Mouse (Mus musculus): Measurements from ENCODE around the gene Tacr2. TPM values are rescaled to one million over a fixed set of nuclear protein-coding genes. Genes with fewer than 3 reads are reported as not detected.
A peak's percentile ranks its signal among the peaks of the same experiment; 100 is the strongest.

The Tacr2 gene
- polyA plus RNA-seq, 1 experiment from 2014 or later, result not detected

DNA sequence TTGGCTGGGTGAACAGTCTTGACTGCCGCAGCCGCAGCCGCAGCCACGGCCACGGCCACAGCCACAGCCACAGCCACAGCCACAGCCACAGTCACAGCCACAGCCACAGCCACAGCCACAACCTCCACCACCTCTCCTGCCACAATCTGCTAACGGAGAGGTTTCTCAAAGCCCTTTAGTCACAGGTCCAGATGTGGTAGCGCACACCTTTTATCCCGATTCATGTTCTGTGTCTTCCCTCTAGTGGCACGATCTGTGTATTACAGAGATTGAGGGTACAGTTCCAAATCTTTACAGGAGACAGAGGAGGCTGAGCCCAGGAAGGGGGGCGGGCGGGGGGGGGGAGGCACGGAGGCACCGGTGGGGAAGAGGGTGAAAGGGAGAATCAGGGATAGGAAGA lies 9.3 kb upstream of the Tacr2 start:
- 59% methylated on average over 11 of the region's 13 CpGs for WGBS
- Histone ChIP-seq H3K9ac (replicated peaks) (no peak overlapping the region), H3K4me2 (replicated peaks) (no peak overlapping the region), H3K36me3 (no peaks in the 10 kb centered on the region), H3K4me1 (replicated peaks) (no peaks in the 10 kb centered on the region; the same call in 1 of the 2 replicates), H3K4me3 (replicated peaks) (no peak overlapping the region), H3K9me3 (no peaks in the 10 kb centered on the region), H3K27ac (no peak overlapping the region), H3K27me3 (no peaks in the 10 kb centered on the region)
- ATAC-seq, result no peak

DNA sequence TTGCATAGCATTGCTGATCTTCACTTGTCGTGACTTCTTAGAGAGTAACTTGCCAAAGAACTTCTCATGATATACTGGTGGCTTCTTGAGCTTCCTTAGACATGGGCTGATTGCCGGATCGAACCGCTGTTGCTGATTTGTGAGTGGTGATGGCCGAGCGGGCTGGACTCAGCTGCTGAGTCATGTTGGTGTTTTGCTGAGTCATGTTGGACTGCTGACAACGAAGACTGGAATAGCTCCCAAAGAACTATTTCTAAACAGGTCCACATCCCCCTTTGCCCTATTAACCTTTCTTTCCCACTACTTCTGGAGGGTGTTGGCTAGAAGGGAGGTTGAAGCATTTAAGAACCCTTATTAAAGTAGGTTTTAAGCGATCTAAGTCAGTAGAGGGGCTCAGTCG lies 8.2 kb upstream of the Tacr2 start:
- Histone ChIP-seq H3K27me3 (no peaks in the 10 kb centered on the region), H3K9me3 (no peaks in the 10 kb centered on the region), H3K36me3 (no peaks in the 10 kb centered on the region), H3K27ac (no peak overlapping the region), H3K9ac (replicated peaks) (no peak overlapping the region), H3K4me3 (replicated peaks) (no peak overlapping the region), H3K4me1 (replicated peaks) (no peaks in the 10 kb centered on the region; the same call in 1 of the 2 replicates), H3K4me2 (replicated peaks) (no peak overlapping the region)
- 94% methylated on average over 9 of the region's 9 CpGs for WGBS
- ATAC-seq, result no peak

DNA sequence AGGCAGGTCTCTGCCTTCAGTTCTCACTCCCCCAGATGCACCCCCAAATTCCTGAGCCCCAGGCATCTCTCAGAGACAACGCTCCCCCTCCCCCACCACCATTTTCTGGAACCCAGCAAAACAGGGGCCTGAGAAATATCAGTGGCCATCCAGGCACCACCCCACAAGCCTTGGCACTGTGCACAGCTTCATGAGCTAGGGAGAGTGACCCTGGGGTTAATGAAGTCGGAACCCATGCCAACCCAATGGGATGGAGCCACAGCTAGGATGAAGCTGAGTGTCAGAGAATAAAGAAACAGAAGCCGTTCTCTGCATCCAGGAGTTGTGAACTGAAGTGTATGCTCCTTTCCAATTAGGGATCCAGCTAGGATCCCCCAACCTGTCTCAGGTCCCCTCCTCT lies 5.1 kb upstream of the Tacr2 start:
- Histone ChIP-seq H3K27ac (no peak overlapping the region), H3K36me3 (no peaks in the 10 kb centered on the region), H3K4me3 (replicated peaks) (no peak overlapping the region), H3K9ac (replicated peaks) (no peak overlapping the region), H3K27me3 (no peaks in the 10 kb centered on the region), H3K4me1 (replicated peaks) (no peaks in the 10 kb centered on the region; the same call in 1 of the 2 replicates), H3K9me3 (no peaks in the 10 kb centered on the region), H3K4me2 (replicated peaks) (no peak overlapping the region)
- ATAC-seq, result no peak
- 69% methylated on average over 3 of the region's 3 CpGs for WGBS

DNA sequence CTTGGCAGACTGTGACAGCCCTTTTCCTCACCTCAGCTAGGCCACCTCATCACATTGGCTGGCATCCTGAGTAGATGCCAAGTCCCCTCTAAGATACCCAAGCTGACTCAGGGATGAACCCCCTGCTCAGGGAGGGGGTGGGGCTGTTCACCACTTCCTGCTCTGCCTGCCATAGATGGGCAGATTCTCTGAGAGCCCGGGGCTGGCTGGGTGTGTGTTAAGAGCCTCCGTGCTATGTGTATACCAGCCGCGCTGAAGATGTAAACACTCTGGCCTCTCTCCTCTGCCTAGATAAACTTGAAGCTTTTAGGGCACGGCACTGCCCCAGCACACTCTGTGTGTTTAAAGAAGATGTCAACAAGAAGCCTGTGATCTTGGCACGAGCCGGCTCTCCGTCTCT lies 4.4 kb upstream of the Tacr2 start:
- H3K36me3 ChIP-seq, result no peaks in the 10 kb centered on the region
- no peaks in the 10 kb centered on the region for H3K9me3 ChIP-seq
- H3K9ac ChIP-seq (replicated peaks), result no peak overlapping the region
- no peak for ATAC-seq
- H3K27me3 ChIP-seq, result no peaks in the 10 kb centered on the region
- no peaks in the 10 kb centered on the region; the same call in 1 of the 2 replicates for H3K4me1 ChIP-seq (replicated peaks)
- H3K4me3 ChIP-seq (replicated peaks), result no peak overlapping the region
- H3K27ac ChIP-seq, result no peak overlapping the region
- WGBS, result 62% methylated on average over 8 of the region's 8 CpGs
- H3K4me2 ChIP-seq (replicated peaks), result no peak overlapping the region

DNA sequence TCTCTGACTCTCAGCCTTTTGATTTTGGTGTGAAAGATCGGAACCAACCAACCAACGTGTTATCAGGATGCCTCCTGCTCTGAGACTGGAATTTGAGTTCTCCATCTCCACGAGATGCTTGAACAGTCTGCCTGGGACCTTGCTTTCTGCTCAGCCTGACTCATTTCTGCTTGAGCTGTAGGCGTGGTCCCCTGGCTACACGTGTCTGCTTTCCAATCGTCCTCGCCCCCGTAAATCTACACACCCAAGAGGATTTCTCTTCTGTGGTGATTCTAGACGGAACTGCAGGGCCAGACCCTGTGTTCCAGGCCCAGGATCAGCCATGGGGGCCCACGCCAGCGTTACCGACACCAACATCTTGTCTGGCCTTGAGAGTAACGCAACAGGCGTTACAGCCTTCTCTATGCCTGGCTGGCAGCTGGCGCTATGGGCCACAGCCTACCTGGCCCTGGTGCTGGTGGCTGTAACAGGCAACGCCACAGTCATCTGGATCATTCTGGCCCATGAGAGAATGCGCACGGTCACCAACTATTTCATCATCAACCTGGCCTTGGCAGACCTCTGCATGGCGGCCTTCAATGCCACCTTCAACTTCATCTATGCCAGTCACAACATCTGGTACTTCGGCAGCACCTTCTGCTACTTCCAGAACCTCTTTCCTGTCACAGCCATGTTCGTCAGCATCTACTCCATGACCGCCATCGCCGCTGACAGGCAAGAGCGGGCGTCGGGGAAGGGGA lies 428 bp downstream of the Tacr2 start:
- WGBS, result 90% methylated on average over 27 of the region's 27 CpGs
- no peak for ATAC-seq

DNA sequence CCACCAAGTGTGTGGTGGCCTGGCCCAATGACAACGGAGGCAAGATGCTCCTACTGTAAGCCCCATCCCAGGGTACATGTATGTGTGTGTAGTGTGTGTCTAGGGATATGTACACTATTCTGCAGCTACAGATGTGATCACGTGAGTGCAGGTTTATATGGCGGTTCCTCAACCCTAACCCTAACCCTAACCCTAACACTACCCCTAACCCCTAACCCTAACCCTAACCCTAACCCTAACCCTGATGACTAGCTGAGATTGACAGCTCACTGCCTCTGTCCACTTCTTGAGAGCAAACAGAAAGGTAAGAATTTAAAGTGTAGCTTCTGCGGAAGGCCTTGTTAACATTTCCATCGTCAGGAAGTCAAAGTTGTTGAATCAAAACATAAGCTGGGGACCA lies 6.1 kb downstream of the Tacr2 start:
- WGBS, result 91% methylated on average over 5 of the region's 5 CpGs

More for the DNA sequence above, 428 bp downstream of the Tacr2 start:
- Histone ChIP-seq H3K4me2 (replicated peaks) (no peak overlapping the region), H3K36me3 (no peaks in the 10 kb centered on the region), H3K9me3 (no peaks in the 10 kb centered on the region), H3K9ac (replicated peaks) (no peak overlapping the region), H3K27me3 (no peaks in the 10 kb centered on the region), H3K4me3 (replicated peaks) (no peak overlapping the region), H3K27ac (no peak overlapping the region), H3K4me1 (replicated peaks) (no peaks in the 10 kb centered on the region)

DNA sequence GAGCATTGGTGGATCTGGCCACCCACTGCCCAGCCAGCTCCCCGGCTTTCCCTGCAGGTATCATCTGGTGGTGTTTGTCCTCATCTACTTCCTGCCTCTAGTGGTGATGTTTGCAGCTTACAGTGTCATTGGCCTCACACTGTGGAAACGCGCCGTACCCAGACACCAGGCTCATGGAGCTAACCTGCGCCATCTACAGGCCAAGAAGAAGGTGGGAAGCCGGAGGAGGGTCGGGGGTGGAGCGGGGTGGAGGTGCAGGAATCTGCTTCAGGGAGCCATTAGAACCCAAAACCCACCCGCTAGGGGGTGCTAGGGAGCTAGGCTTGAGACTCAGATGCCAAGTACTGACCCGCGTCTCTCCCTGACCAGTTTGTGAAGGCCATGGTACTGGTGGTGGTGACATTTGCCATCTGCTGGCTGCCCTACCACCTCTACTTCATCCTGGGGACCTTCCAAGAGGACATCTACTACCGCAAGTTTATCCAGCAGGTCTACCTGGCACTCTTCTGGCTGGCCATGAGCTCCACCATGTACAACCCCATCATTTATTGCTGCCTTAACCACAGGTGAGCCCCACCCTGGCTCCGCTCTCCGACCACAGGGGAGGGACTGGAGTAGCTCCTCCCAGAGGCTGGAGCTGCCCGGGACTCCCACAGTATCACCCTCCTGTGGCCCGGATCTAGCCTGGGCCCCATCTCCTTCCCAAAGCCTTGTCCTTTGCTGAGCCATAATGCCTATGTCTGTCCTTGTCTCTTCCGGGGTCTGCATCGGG lies 9.1 kb downstream of the Tacr2 start:
- no peaks in the 10 kb centered on the region for H3K9me3 ChIP-seq
- no peak overlapping the region for H3K9ac ChIP-seq (replicated peaks)
- no peak overlapping the region for H3K4me3 ChIP-seq (replicated peaks)
- H3K4me2 ChIP-seq (replicated peaks), result no peak overlapping the region
- no peaks in the 10 kb centered on the region for H3K36me3 ChIP-seq
- peak; percentile 79 for ATAC-seq
- no peaks in the 10 kb centered on the region for H3K27me3 ChIP-seq
- H3K27ac ChIP-seq, result no peak overlapping the region
- 17% methylated on average over 18 of the region's 18 CpGs for WGBS
- H3K4me1 ChIP-seq (replicated peaks), result no peaks in the 10 kb centered on the region

More for the DNA sequence above, 6.1 kb downstream of the Tacr2 start:
- Histone ChIP-seq H3K27me3 (no peaks in the 10 kb centered on the region), H3K4me3 (replicated peaks) (no peak overlapping the region), H3K4me2 (replicated peaks) (no peak overlapping the region), H3K27ac (no peak overlapping the region), H3K4me1 (replicated peaks) (no peaks in the 10 kb centered on the region), H3K9ac (replicated peaks) (no peak overlapping the region), H3K36me3 (no peaks in the 10 kb centered on the region), H3K9me3 (no peaks in the 10 kb centered on the region)
- ATAC-seq, result no peak

DNA sequence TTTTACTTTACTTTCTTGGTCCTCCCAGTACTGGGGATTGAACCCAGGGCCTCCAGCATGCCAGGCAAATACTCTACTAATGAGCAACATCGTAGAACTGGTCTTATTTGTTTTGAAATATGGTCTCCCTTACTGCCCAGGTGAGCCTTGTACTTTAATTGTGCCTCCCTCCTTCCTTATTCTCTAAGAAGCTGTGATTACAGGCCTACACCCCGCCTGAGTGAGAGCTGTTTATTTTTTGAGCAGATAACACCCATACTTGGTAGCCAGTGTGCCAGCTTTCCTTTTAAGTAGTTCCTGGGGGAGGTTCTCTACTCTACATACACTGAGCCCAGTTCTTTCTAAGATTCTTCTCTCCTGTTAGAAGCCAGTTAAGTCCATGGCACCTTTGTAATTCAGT lies 12.1 kb downstream of the Tacr2 start:
- no peaks in the 10 kb centered on the region for H3K27me3 ChIP-seq
- no peaks in the 10 kb centered on the region for H3K9me3 ChIP-seq
- H3K9ac ChIP-seq (replicated peaks), result no peak overlapping the region
- 88% methylated on average over 2 of the region's 2 CpGs for WGBS
- no peak for ATAC-seq
- no peak overlapping the region for H3K4me3 ChIP-seq (replicated peaks)
- H3K4me1 ChIP-seq (replicated peaks), result no peaks in the 10 kb centered on the region
- no peak overlapping the region for H3K27ac ChIP-seq
- H3K36me3 ChIP-seq, result peaks cover 8% of the 10 kb centered on the region
- H3K4me2 ChIP-seq (replicated peaks), result no peak overlapping the region

DNA sequence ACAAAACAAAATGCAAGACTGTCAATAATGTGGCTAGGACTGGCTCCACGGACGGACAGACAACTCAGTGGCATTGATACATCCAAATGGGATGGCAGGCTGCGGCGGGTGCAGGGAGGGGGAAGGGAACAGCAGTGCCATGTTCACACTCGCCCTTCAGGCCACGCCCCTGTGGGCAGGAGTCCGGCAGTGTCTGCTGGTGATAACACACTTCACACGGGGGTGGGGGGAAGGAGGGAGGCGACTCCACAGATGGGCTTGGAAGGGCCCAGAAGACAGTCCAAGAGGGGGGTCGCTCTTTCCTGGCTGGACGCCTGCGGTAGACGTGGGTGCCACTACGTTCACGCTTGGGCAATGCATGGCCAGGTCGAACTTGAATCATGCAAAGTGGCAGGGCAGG lies 17.0 kb downstream of the Tacr2 start:
- H3K4me1 ChIP-seq (replicated peaks), result no peaks in the 10 kb centered on the region
- no peak overlapping the region for H3K4me2 ChIP-seq (replicated peaks)
- 84% methylated on average over 16 of the region's 16 CpGs for WGBS
- ATAC-seq, result no peak
- H3K27me3 ChIP-seq, result no peaks in the 10 kb centered on the region
- no peak overlapping the region for H3K4me3 ChIP-seq (replicated peaks)
- peaks cover 42% of the 10 kb centered on the region for H3K36me3 ChIP-seq
- no peak overlapping the region for H3K9ac ChIP-seq (replicated peaks)
- H3K9me3 ChIP-seq, result no peaks in the 10 kb centered on the region
- H3K27ac ChIP-seq, result no peak overlapping the region

DNA sequence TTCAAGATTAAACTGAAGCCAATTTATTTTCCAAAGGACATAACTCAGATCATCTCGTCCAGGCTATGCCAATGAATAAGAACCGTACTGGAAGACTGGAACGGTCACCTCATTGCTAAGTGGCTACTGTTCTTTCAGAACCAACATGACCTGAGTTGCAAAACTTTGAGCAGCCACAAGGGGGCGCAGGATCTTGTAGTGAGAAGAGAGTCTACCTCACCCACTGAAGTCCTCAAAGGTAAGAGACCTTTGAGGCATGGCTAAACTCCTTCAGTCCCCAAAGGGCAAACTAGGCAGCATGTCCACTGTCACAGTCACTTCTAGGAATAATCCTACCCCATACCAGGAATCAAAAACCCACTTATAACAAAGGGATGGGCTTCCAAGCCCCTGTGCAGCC lies 23.0 kb downstream of the Tacr2 start:
- H3K4me2 ChIP-seq (replicated peaks), result no peak overlapping the region
- H3K27me3 ChIP-seq, result no peaks in the 10 kb centered on the region
- H3K4me3 ChIP-seq (replicated peaks), result no peak overlapping the region
- H3K36me3 ChIP-seq, result peaks cover 51% of the 10 kb centered on the region
- 34% methylated on average over 4 of the region's 4 CpGs for WGBS
- no peak overlapping the region for H3K27ac ChIP-seq
- H3K9ac ChIP-seq (replicated peaks), result no peak overlapping the region
- H3K9me3 ChIP-seq, result no peaks in the 10 kb centered on the region
- no peaks in the 10 kb centered on the region for H3K4me1 ChIP-seq (replicated peaks)
- ATAC-seq, result no peak

DNA sequence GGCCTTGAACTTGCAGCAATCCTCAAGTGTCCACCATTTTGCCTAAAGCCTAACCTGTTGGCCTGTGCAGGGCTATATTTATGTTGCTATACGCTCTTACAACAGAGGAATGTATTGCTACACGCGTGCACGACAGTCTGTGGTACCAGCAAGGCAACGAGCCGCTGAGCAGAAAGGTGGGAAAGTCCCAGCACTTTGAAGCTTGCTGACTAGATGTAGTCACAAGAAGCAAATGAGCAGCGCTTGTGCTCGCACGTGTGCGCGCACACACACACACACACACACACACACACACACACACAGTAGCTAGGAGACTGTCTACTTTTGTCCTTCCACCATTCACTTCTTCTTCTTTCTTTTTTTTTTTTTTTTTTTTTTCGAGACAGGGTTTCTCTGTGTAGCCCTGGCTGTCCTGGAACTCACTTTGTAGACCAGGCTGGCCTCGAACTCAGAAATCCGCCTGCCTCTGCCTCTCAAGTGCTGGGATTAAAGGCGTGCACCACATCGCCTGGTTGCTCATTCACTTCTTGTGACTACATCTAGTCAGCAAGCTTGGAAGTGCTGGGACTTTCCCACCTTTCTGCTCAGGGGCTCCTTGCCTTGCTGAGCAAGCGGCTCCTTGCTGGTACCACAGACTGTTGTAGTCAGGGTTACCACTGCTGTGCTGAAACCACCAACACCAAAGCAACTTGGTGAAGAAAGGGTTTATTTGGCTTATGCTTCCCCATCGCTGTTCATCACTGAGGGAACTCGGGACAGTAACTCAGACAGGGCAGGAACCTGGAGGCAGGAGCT lies 25.5 kb downstream of the Tacr2 start:
- Histone ChIP-seq H3K9me3 (no peaks in the 10 kb centered on the region), H3K4me2 (replicated peaks) (no peak overlapping the region), H3K27me3 (no peaks in the 10 kb centered on the region), H3K9ac (replicated peaks) (no peak overlapping the region), H3K4me3 (replicated peaks) (no peak overlapping the region), H3K27ac (no peak overlapping the region), H3K4me1 (replicated peaks) (no peaks in the 10 kb centered on the region), H3K36me3 (peaks cover 56% of the 10 kb centered on the region)
- WGBS, result 96% methylated on average over 18 of the region's 19 CpGs
- no peak for ATAC-seq

DNA sequence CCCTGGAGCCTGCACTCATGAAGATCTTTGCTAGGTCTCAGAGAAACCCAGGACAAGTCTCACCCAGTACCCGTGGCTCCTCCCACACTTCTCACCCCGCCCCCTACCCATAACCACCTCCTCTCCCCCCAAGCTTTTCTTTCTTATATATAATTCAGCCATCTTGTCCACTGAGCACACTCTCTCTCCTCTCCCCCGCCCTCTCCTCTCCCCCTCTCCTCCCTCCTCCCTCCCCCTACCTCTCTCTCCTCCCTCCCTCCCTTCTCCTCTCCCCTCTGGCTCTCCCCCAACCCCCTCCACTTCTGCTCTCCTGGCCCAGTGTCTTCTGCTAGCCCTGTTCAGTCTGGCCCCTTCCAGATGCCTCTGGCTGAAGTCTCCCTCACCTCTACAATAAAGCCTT lies 26.8 kb downstream of the Tacr2 start:
- H3K9ac ChIP-seq (replicated peaks), result no peak overlapping the region
- H3K4me1 ChIP-seq (replicated peaks), result no peaks in the 10 kb centered on the region
- no peaks in the 10 kb centered on the region for H3K9me3 ChIP-seq
- H3K27ac ChIP-seq, result no peak overlapping the region
- WGBS, result 70% methylated on average over 3 of the region's 3 CpGs
- no peak overlapping the region for H3K4me2 ChIP-seq (replicated peaks)
- H3K27me3 ChIP-seq, result no peaks in the 10 kb centered on the region
- peaks cover 60% of the 10 kb centered on the region for H3K36me3 ChIP-seq
- ATAC-seq, result no peak
- H3K4me3 ChIP-seq (replicated peaks), result no peak overlapping the region

Measured in midbrain, embryonic 13.5 days (tissue).